Mouse (Mus musculus): ENCODE measurements at regions not wholly inside any gene's neighbourhood (a gene's known extent, or its start where the extent isn't known, plus 50 kb on each side); places are given as distances from the start of the nearest gene placed in this dataset.

DNA sequence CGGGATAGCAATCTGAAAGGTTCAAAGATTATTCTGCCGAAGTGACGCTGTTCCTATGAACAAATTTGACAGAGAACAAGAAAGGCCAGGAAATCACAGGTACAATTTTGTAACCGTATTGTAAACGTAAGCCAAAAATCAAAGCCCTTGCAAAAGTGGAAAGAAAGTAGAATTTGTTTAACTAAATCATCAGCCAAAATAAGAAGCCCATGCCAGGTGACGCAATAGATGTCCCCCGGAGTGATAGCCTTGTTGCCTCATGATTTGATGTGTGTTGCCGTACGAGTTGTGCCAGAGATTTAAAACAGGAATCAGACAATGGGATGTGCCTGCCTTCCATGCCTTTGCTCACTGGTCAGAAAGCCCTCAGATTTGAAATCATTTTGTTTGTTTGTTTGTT is 144.3 kb upstream of the Cdkn3 start:
- no peak for TF ChIP-seq CTCF (conservative IDR thresholded peaks at IDR 0.05; ENCODE audit: low read length)
- no peak for TF ChIP-seq NANOG (IDR thresholded peaks at IDR 0.05; ENCODE audit: borderline replicate concordance, low read length)

All from E14TG2a.4 (cell line).